Mouse (Mus musculus): ENCODE measurements around the gene Emx2. TPM values are rescaled to one million over a fixed set of nuclear protein-coding genes. Genes with fewer than 3 reads are reported as not detected.
A peak's percentile ranks its signal among the peaks of the same experiment; 100 is the strongest.

Gene Emx2
- total and polyA plus RNA-seq, 2 experiments from 2014 or later = 6.6 to 10.5 TPM

DNA sequence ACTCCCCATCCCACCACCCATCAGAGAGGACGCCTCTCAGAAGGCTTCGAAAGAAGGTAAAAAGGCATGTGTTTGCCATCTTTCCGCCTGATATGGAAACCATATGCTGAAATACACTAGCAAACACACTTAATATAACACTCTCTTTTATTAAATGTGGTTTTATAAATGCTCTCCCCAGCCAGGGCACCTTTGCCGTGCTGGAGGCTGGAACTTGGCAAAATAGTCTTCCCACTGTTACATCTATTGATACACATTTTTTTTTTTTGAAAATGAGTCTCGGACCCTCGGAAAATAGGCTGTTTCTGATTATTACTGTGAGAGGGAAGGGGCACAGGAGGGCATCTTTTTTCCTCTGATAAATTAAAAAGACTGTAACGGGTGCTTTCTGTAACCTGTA is 33.2 kb upstream of the Emx2 start:
- no peak overlapping the region for H3K27ac ChIP-seq (ENCODE audit: low read depth, low read length)
- H3K4me3 ChIP-seq (ENCODE audit: low read depth, low read length) = no peak overlapping the region
- no peaks in the 10 kb centered on the region for H3K36me3 ChIP-seq (ENCODE audit: insufficient read depth, low read length)
- H3K9me3 ChIP-seq (ENCODE audit: low read length) = no peaks in the 10 kb centered on the region
- no peak for ATAC-seq (ENCODE audit: low FRiP score)
- no peaks in the 10 kb centered on the region for H3K4me1 ChIP-seq (ENCODE audit: insufficient read depth, low read length)
- H3K27me3 ChIP-seq (ENCODE audit: insufficient read depth, low read length) = no peaks in the 10 kb centered on the region
- TF ChIP-seq CTCF (IDR thresholded peaks at IDR 0.05) = no peak
- 90% methylated on average over 7 of the region's 7 CpGs for WGBS
- no peak overlapping the region for H3K9ac ChIP-seq (replicated peaks; ENCODE audit: low read length, poor library complexity, severe bottlenecking)
- no peak overlapping the region for H3K4me2 ChIP-seq (ENCODE audit: low read depth, low read length, poor library complexity, severe bottlenecking)
- DNase-seq (ENCODE audit: low spot score) = no peak

DNA sequence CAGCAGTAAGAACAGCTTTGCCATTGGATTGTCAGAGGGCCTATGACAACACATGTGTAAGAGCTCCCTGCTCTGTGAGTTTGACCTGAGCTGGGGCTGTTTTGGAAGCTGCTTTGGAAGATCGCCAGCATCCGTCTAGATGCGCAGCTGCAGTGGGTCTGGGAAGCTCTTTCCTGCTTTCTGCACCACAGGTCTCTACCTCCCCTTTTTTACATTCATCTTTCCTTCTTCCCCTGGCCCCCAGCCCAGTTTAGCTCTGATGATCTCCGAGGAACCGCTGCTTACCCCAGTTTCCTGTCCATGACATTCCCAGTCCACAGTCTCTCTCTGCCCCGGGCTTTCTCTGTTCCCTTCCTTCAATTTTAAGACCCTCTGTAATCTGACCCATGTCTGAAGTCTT is 25.9 kb upstream of the Emx2 start:
- no peak overlapping the region for H3K27ac ChIP-seq (ENCODE audit: low read depth, low read length)
- WGBS = 68% methylated on average over 6 of the region's 6 CpGs
- no peak overlapping the region for H3K9ac ChIP-seq (replicated peaks; ENCODE audit: low read length, poor library complexity, severe bottlenecking)
- ATAC-seq (ENCODE audit: low FRiP score) = no peak
- H3K4me2 ChIP-seq (ENCODE audit: low read depth, low read length, poor library complexity, severe bottlenecking) = no peak overlapping the region
- DNase-seq (ENCODE audit: low spot score) = no peak
- no peak overlapping the region for H3K4me3 ChIP-seq (ENCODE audit: low read depth, low read length)
- no peaks in the 10 kb centered on the region for H3K9me3 ChIP-seq (ENCODE audit: low read length)
- no peaks in the 10 kb centered on the region for H3K27me3 ChIP-seq (ENCODE audit: insufficient read depth, low read length)
- no peaks in the 10 kb centered on the region for H3K36me3 ChIP-seq (ENCODE audit: insufficient read depth, low read length)
- TF ChIP-seq CTCF (IDR thresholded peaks at IDR 0.05) = no peak
- H3K4me1 ChIP-seq (ENCODE audit: insufficient read depth, low read length) = no peaks in the 10 kb centered on the region

DNA sequence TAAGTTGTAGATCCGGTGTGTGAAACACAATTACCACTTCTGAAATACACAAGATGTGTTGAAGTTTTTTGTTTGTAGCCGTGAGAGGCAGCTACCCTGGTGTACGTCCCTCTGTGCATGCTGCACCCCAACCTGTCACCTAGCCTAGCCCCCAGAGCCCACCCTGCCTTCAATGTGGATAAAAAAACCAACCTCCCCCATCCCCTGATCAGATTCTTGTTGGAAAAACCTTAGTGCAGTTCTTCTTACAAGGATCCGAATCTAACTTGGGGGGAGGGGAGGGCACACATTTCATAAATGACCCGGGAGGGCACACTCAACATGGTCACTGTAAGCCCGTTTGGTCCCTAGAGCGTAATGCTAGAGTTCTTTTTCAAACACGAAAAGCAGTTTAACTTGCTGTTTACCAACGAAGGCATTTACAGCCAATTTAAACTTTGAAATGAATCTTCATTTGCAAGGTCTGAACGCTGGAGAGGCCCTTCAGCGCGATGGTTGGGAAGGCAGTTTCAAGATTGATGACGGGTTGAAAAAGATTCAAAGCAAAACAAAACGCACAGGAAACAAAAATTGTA is 7.5 kb upstream of the Emx2 start:
- TF ChIP-seq CTCF (IDR thresholded peaks at IDR 0.05) = no peak
- Histone ChIP-seq H3K36me3 (ENCODE audit: insufficient read depth, low read length) (no peaks in the 10 kb centered on the region), H3K9me3 (ENCODE audit: low read length) (no peaks in the 10 kb centered on the region), H3K4me3 (ENCODE audit: low read depth, low read length) (no peak overlapping the region), H3K4me1 (ENCODE audit: insufficient read depth, low read length) (peaks cover 5% of the 10 kb centered on the region; the same call in 1 of the 2 replicates), H3K4me2 (ENCODE audit: low read depth, low read length, poor library complexity, severe bottlenecking) (peak overlapping the region; percentile 32), H3K9ac (replicated peaks; ENCODE audit: low read length, poor library complexity, severe bottlenecking) (no peak overlapping the region), H3K27me3 (ENCODE audit: insufficient read depth, low read length) (peaks cover 55% of the 10 kb centered on the region), H3K27ac (ENCODE audit: low read depth, low read length) (no peak overlapping the region)
- DNase-seq (ENCODE audit: low spot score) (no peak), ATAC-seq (ENCODE audit: low FRiP score) (no peak)
- 9% methylated on average over 14 of the region's 14 CpGs for WGBS

DNA sequence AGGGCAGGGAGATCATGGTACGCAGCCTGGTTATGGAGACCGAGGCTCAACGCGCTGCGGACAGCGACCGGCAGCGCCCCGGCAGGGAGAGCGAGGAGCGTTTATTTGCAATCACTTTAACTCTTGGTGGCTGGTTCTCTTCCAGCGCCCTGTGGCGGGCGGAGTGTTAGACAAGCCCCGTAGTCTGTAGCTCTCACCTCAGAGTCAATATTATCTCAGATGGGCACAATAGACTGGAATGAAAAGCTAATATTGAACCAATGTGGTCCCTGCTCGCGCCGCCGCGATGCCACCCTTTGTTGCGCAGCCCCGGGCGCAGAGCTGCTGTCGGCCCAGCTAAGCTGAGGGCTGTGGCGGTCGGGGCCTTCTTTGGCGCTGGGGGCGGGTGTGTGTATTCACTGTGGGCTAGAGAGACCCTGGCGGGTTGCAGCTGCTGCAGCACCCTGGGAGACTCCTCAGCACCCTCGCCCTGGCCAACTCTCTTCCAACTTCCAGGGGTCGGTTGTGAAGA is 6.7 kb upstream of the Emx2 start:
- TF ChIP-seq CTCF (IDR thresholded peaks at IDR 0.05) = no peak
- peak overlapping the region; percentile 19 for H3K4me3 ChIP-seq (ENCODE audit: low read depth, low read length)
- H3K4me2 ChIP-seq (ENCODE audit: low read depth, low read length, poor library complexity, severe bottlenecking) = peak overlapping the region; percentile 32
- 1% methylated on average over 31 of the region's 31 CpGs for WGBS
- H3K27ac ChIP-seq (ENCODE audit: low read depth, low read length) = no peak overlapping the region
- no peaks in the 10 kb centered on the region for H3K9me3 ChIP-seq (ENCODE audit: low read length)
- ATAC-seq (ENCODE audit: low FRiP score) (no peak), DNase-seq (ENCODE audit: low spot score) (no peak)
- H3K9ac ChIP-seq (replicated peaks; ENCODE audit: low read length, poor library complexity, severe bottlenecking) = no peak overlapping the region
- H3K36me3 ChIP-seq (ENCODE audit: insufficient read depth, low read length) = no peaks in the 10 kb centered on the region
- peaks cover 5% of the 10 kb centered on the region; the same call in 1 of the 2 replicates for H3K4me1 ChIP-seq (ENCODE audit: insufficient read depth, low read length)
- peaks cover 63% of the 10 kb centered on the region for H3K27me3 ChIP-seq (ENCODE audit: insufficient read depth, low read length)

DNA sequence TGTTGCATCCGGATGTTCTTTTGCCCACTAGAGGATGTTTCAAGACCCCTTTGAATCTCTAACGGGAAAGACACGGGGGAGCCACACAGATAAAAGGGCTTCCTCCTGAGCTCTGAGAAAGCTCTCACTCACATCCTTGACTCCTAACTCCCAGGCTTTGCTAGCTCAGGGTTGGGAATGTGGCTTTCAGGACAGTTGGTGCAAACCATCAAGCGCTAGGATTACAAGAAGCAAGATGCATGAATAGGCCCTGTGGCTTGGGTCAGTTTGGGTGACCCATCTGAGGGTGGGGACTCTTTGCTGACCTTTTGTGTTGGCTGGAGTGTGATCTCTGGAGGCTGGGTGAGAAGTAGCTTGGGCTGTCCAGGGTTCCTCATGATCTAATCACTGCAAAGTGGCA is 5.9 kb upstream of the Emx2 start:
- H3K27me3 ChIP-seq (ENCODE audit: insufficient read depth, low read length) = peaks cover 68% of the 10 kb centered on the region

DNA sequence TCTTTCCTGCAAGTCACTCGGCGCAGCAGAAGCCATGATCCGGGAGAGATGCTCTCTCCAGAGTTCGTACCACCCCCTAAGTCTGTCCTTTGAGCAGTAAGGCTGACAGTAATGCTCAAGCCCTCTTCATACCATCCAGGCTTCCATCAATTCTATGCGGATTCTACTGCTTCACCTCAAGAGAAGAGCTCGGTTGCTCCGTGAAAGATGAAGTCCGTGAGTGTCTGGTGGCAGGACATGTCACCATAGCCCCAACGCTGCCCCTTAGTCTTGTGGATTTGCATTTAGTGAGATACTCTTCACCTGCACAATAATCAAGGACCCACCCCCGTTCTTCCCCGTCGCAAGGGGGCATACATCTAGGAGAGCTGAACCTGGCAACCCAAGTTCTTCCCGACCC is 4.6 kb upstream of the Emx2 start:
- Histone ChIP-seq H3K27ac (ENCODE audit: low read depth, low read length) (no peak overlapping the region), H3K9ac (replicated peaks; ENCODE audit: low read length, poor library complexity, severe bottlenecking) (no peak overlapping the region), H3K4me1 (ENCODE audit: insufficient read depth, low read length) (peaks cover 5% of the 10 kb centered on the region; the same call in 1 of the 2 replicates), H3K4me3 (ENCODE audit: low read depth, low read length) (no peak overlapping the region), H3K36me3 (ENCODE audit: insufficient read depth, low read length) (no peaks in the 10 kb centered on the region), H3K27me3 (ENCODE audit: insufficient read depth, low read length) (peaks cover 80% of the 10 kb centered on the region), H3K4me2 (ENCODE audit: low read depth, low read length, poor library complexity, severe bottlenecking) (no peak overlapping the region), H3K9me3 (ENCODE audit: low read length) (no peaks in the 10 kb centered on the region)
- 13% methylated on average over 13 of the region's 13 CpGs for WGBS
- DNase-seq (ENCODE audit: low spot score) (no peak), ATAC-seq (ENCODE audit: low FRiP score) (no peak)
- TF ChIP-seq CTCF (IDR thresholded peaks at IDR 0.05) = no peak

More for the DNA sequence above, 5.9 kb upstream of the Emx2 start:
- H3K27ac ChIP-seq (ENCODE audit: low read depth, low read length) = no peak overlapping the region
- H3K36me3 ChIP-seq (ENCODE audit: insufficient read depth, low read length) = no peaks in the 10 kb centered on the region
- H3K4me1 ChIP-seq (ENCODE audit: insufficient read depth, low read length) = peaks cover 5% of the 10 kb centered on the region; the same call in 1 of the 2 replicates
- H3K4me3 ChIP-seq (ENCODE audit: low read depth, low read length) = no peak overlapping the region
- no peak overlapping the region for H3K4me2 ChIP-seq (ENCODE audit: low read depth, low read length, poor library complexity, severe bottlenecking)
- H3K9ac ChIP-seq (replicated peaks; ENCODE audit: low read length, poor library complexity, severe bottlenecking) = no peak overlapping the region
- ATAC-seq (ENCODE audit: low FRiP score) (no peak), DNase-seq (ENCODE audit: low spot score) (no peak)
- TF ChIP-seq CTCF (IDR thresholded peaks at IDR 0.05) = no peak
- no peaks in the 10 kb centered on the region for H3K9me3 ChIP-seq (ENCODE audit: low read length)
- 8% methylated on average over 4 of the region's 4 CpGs for WGBS

All from midbrain, postnatal 0 days (tissue).